Mouse (Mus musculus) right cerebral cortex, adult 2 months (tissue): Measurements from ENCODE around the gene Fyn.
A peak's percentile ranks its signal among the peaks of the same experiment; 100 is the strongest.

Experiments
- DNase-seq, 2 experiments: peaks; one replicate each; pipeline ENCODE4 v3.0.0; 2021 to 2022; ENCODE audit warnings: low spot score in 2 of 2

The Fyn gene

GRCm38 (mm10) chr10:39505621-39506020 lies 137.0 kb downstream of the Fyn start:
- no peak for DNase-seq

DNA sequence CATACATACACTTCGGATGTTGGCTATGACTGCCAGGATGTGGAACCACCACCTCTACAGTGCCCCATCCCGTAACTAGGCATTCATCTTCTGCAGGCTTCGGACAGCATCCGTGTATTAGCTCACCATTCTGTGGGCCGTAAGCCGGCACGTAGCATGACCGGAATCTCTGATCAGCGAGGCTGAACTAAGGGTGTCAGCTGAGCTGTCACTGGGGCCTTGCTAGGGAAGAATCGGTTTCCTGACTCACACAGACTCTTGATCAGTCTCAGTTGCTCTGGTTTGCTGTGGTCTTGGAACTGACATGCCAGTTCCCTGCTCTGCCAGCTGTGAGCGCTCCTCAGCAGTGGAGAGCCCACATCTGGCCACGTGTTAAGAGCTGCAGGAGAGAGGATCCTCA lies 137.7 kb downstream of the Fyn start:
- DNase-seq, result no peak

- no peak for DNase-seq
Measured at GRCm38 (mm10) chr10:39506831-39507230, 138.2 kb downstream of the Fyn start.

GRCm38 (mm10) chr10:39508801-39509200 lies 140.1 kb downstream of the Fyn start:
- DNase-seq, result no peak

GRCm38 (mm10) chr10:39509937-39510336 lies 141.3 kb downstream of the Fyn start:
- DNase-seq, result no peak

- no peak for DNase-seq
Measured at GRCm38 (mm10) chr10:39512631-39513314, 144.1 kb downstream of the Fyn start.

DNA sequence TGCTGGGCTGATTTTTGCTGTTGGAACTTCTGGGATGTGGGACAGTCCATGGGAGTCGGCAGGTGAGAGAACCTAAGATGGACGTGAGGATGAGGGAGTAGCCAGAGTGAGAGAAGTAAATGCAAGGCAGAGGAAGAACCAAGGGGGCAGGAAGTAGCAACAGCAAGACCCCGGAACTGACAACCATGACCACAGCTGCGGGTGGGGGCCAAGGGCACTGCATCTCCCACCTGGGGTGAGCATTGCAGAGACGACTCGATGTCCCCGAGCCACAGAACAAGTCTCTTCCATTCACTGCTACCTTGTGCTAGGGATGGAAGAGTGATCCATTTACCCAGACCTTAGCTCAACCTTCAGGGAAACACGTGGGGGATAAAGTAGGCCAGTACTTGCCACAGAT lies 146.3 kb downstream of the Fyn start:
- no peak for DNase-seq

GRCm38 (mm10) chr10:39516541-39517133 lies 148.0 kb downstream of the Fyn start:
- DNase-seq, result no peak

GRCm38 (mm10) chr10:39517375-39517774 lies 148.7 kb downstream of the Fyn start:
- DNase-seq, result no peak

GRCm38 (mm10) chr10:39518232-39518631 lies 149.6 kb downstream of the Fyn start:
- DNase-seq, result no peak

DNA sequence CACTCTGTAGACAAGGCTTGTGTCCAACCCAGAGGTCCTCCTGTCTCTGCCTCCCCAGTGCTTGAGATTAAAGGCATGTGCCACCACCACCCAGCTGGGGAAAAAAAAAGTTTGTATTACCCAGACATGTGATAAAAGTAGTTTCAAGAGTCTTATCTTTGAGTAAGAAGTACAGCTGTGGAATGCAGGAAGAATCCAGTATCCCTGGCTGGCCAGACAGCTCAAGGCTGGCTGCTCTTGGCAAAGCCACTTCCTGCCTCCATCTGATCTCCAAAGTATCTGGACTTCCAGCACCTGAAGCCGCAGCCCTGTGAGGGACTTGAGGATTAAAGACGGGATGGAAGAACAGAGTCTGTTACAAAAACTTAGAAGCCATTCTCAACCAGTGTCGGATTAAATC lies 150.2 kb downstream of the Fyn start:
- DNase-seq, result no peak

DNA sequence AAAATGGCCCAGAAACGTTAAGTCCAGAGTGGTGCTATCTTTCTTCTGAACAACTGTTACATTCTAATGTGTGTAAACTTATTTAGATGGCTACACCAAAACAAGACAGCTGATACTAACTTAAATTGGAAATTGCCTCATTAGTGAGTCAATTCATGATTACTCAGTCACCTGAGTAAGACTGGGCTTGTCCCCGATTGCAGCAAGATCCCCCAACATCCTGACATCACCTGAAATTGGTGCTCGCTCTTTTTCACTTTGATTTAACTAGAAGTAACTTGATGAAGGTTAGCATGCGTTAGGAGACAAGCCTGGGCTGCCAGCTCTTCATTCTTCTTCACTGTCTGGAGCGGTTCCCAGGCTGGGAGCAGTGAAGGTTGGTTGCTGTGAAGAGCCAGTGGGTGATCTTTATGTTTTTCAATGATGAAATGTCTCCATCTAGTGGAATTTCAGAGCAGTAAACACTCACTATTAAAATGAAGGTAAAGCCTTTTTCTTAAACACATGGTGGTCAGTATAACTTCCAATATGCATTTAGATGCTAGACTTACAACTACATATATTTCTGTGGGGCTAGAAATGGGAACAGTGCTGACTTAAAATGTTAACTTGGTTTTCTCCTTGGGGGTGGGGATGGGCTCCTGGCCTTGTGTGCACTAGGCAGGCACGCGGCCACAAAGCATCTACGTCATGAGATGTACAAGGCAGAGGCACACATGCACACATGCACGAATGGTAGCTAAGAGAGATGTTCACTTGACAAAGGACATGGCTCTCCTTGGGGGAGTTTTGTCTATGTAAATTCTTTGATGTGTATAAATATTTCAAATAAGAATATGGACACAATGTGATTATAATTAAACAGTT lies 151.7 kb downstream of the Fyn start:
- peak; percentile 56 to 63 for DNase-seq

GRCm38 (mm10) chr10:39521327-39521726 lies 152.7 kb downstream of the Fyn start:
- DNase-seq, result no peak

DNA sequence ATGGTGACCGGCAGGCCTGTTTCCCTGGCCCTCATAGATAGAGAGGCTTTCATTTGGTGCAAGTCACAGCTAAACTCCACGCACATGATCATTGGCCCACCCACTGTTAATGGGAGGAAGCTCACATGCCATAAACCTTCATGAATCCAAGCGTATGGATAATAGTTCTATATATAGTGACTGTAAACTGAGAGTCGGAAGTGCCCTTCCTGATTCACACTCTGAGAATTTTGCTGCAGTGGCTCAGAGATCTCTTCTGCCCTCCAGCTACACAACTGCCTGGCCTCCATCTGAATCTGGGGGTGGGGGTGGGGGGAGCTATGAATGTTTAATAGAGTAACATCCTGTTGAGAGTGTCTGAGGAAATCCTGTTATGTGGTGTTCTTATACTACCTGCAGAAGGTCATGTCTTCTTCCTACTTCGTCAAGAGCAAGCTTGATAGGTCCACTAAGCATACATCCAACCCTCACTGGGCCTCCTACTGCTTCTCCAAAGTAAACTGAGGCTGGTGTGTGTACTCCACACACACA lies 153.3 kb downstream of the Fyn start:
- no peak for DNase-seq

- DNase-seq, result no peak
Measured at GRCm38 (mm10) chr10:39522857-39523614, 154.4 kb downstream of the Fyn start.

DNA sequence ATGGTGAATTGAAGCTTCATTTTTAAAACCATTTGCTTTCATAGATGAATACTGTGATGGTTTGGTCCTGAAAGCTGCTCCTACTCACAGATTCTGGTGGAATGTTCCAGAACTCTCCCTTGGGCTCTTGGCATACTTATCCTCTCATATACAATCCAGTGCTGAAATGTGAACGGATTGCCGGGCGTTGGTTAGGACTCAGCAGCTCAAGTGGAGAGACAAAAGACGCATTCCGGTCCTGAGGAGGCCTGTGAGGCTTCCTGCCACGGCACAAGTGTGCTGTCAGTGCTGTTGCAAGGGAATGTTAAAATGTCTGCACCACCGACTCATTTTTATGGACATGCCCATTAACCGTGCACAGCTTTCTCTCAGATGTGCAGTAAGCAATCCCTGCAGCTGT lies 155.7 kb downstream of the Fyn start:
- no peak for DNase-seq

- no peak for DNase-seq
Measured at GRCm38 (mm10) chr10:39525431-39525830, 156.8 kb downstream of the Fyn start.

DNA sequence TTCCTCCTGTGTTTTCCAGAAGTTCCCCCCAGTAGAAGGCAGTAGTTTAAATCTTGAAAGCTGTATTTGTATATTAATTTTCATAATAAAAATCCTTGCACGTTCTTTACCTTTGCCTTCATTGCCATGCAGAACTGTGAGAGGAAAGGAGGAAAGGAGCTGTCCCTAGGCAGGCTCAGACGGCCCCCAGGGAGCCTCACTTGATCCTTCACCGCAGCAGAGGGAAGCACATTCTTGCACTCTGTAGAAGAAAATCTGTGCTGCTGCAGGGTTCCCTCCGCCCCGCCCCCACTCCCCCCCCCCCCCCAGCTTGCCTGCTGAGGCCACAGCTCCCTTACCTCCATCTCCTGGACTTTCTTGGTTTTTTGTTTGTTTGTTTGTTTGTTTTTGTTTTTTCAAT lies 158.5 kb downstream of the Fyn start:
- no peak for DNase-seq

DNA sequence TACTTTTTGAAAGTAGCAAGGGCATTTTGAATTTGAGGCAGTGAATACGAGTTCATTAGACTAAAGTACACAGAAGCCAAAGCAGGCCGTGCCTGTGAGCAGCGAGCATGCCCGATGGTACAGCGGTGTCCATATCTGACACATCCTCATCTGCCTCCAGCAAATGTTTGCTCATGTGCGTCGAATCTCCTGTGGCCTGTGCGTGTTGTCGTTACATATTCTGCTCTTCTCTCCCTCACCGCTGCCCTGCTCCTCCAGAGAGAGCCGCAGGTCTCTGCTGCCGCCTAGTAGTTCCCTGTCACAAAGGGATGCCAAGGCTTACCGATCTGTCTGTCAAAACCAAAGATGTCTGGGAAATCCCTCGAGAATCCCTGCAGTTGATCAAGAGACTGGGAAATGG lies 160.5 kb downstream of the Fyn start:
- DNase-seq, result no peak

GRCm38 (mm10) chr10:39532008-39532740 lies 163.5 kb downstream of the Fyn start:
- DNase-seq, result no peak

- DNase-seq, result no peak
Measured at GRCm38 (mm10) chr10:39532823-39533222, 164.2 kb downstream of the Fyn start.
